ENCODE assay signal across 29 mouse cellular contexts in genomic region chr7:4948386-4948785, GRCm38 (mm10). TPM values are rescaled to one million over a fixed set of nuclear protein-coding genes. Genes with fewer than 3 reads are reported as not detected.
DNase-seq lines count a peak whose midpoint lies in the region; ATAC-seq and TF ChIP-seq lines count a peak whose summit lies in the region.
"Had no signal": no experiment of that assay in that cellular context is flagged by ENCODE, and none has a peak within 500 bp of the region (broad histone marks: within the 10 kb centered on the region; RNA-seq: fewer than 3 reads in every experiment).

No protein-coding gene starts in this region.

- ATAC-seq in megakaryocyte, adult 5-6 weeks (ENCODE audit: poor library complexity, severe bottlenecking), result peak; percentile 65
- ATAC-seq: forebrain, postnatal 0 days had no signal

- H3K9me3 ChIP-seq in midbrain, embryonic 10.5 days (replicated peaks), result no peaks in the 10 kb centered on the region
- H3K9me3 ChIP-seq: heart, embryonic 12.5 days; hindbrain, embryonic 13.5 days; kidney, embryonic 15.5 days; limb, embryonic 10.5 days; limb, embryonic 15.5 days; liver, embryonic 15.5 days; midbrain, embryonic 12.5 days; stomach, embryonic 15.5 days had no signal

- H3K27ac ChIP-seq in midbrain, embryonic 10.5 days (replicated peaks), result no peak overlapping the region
- no peak overlapping the region for H3K27ac ChIP-seq in cerebellum, adult 2 months (ENCODE audit: insufficient read depth, low read length)
- H3K27ac ChIP-seq: hindbrain, embryonic 13.5 days; kidney, embryonic 15.5 days; limb, embryonic 10.5 days; limb, embryonic 15.5 days; liver, embryonic 15.5 days; midbrain, embryonic 12.5 days; stomach, embryonic 15.5 days had no signal

- no peak overlapping the region for H3K4me3 ChIP-seq in midbrain, embryonic 10.5 days
- H3K4me3 ChIP-seq in cerebellum, adult 2 months (replicated peaks; ENCODE audit: insufficient read depth, low read depth, low read length), result no peak overlapping the region
- H3K4me3 ChIP-seq: erythroblast, embryonic 14.5 days; heart, adult 2 months; heart, embryonic 12.5 days; hindbrain, embryonic 13.5 days; kidney, embryonic 15.5 days; limb, embryonic 10.5 days; limb, embryonic 15.5 days; liver, embryonic 15.5 days; midbrain, embryonic 12.5 days; myocyte; stomach, embryonic 15.5 days had no signal

- no peak for TF ChIP-seq CTCF in cerebellum, adult 2 months (IDR thresholded peaks at IDR 0.05; ENCODE audit: borderline replicate concordance, insufficient read depth, low read depth, low read length)

- H3K4me1 ChIP-seq in midbrain, embryonic 10.5 days, result 0 out of 2 replicates have a peak, but pooled peaks cover 3% of the 10 kb centered on the region
- H3K4me1 ChIP-seq in cerebellum, adult 2 months (ENCODE audit: control insufficient read depth, insufficient read depth, low read length), result no peaks in the 10 kb centered on the region
- H3K4me1 ChIP-seq: midbrain, embryonic 12.5 days had no signal

- peak; percentile 22 for DNase-seq in thymus, postnatal 0 days (ENCODE audit: low spot score)
- no peak for DNase-seq in thymus, postnatal 36 days
- peak; percentile 69 for DNase-seq in T-cell, adult 2 months (ENCODE audit: low spot score)
- no peak for DNase-seq in midbrain, embryonic 10.5 days (ENCODE audit: low spot score)
- no peak for DNase-seq in left cerebral cortex, adult 11 months (ENCODE audit: low spot score)
- no peak for DNase-seq in cerebellum, adult 2 months
- DNase-seq: B cell, adult 2 months; cerebellum, adult 18-20 months; forebrain, postnatal 0 days; kidney, adult 18-20 months; kidney, postnatal 4 days; layer of hippocampus, postnatal 36 days; lung, embryonic 14.5 days; right cerebral cortex, postnatal 4 days; thymus, postnatal 14 days had no signal

- H3K36me3 ChIP-seq in midbrain, embryonic 10.5 days, result no peaks in the 10 kb centered on the region
- H3K36me3 ChIP-seq: heart, embryonic 12.5 days; hindbrain, embryonic 13.5 days; kidney, embryonic 15.5 days; limb, embryonic 10.5 days; limb, embryonic 15.5 days; liver, embryonic 15.5 days; midbrain, embryonic 12.5 days; stomach, embryonic 15.5 days had no signal

- WGBS in midbrain, embryonic 10.5 days, result 83% methylated on average over 6 of the region's 6 CpGs
- WGBS in cerebellum, adult 2 months, result 81% methylated on average over 6 of the region's 6 CpGs

- H3K27me3 ChIP-seq in midbrain, embryonic 10.5 days (ENCODE audit: low read depth, poor library complexity, severe bottlenecking), result no peaks in the 10 kb centered on the region
- no peaks in the 10 kb centered on the region for H3K27me3 ChIP-seq in cerebellum, adult 2 months (ENCODE audit: control insufficient read depth, insufficient read depth, low read length)
- H3K27me3 ChIP-seq: hindbrain, embryonic 13.5 days; kidney, embryonic 15.5 days; limb, embryonic 15.5 days; liver, embryonic 15.5 days; midbrain, embryonic 12.5 days; stomach, embryonic 15.5 days had no signal

- no peak for TF ChIP-seq POLR2A in cerebellum, adult 2 months (IDR thresholded peaks at IDR 0.05; ENCODE audit: borderline replicate concordance, insufficient read depth, low read length)

RNA-seq across cellular contexts. Expression of gene Sbk2, which starts 15.8 kb away (rescaled TPM):
- polyA plus RNA-seq in thymus, postnatal 0 days (2015; fragmentation: Nextera tagmentation; extraction: Ambion mirVana), result 0.09 and 0.21 TPM in 2 replicates
- total RNA-seq in megakaryocyte, adult 5-6 weeks (2015), result not detected in 2 replicates
- not detected in 2 replicates for total RNA-seq in megakaryocyte, adult 5-6 weeks (2017)
- 0.05 and 0.26 TPM in 2 replicates for polyA plus RNA-seq in midbrain, embryonic 10.5 days (2016; fragmentation: Nextera tagmentation; extraction: Ambion mirVana)
- polyA plus RNA-seq in cerebellum, adult 2 months (2012; rRNA removed), result 0.15 and 0.38 TPM in 2 replicates
- total RNA-seq: forebrain, postnatal 0 days; left cerebral cortex, postnatal 10 days had no signal
- polyA plus RNA-seq: erythroblast, embryonic 14.5 days; forebrain, embryonic 11.5 days; forebrain, postnatal 0 days; liver, embryonic 15.5 days had no signal

RNA-seq across cellular contexts. Expression of gene Sbk3, which starts 22.6 kb away (rescaled TPM):
- not detected in 2 replicates for polyA plus RNA-seq in thymus, postnatal 0 days (2015; fragmentation: Nextera tagmentation; extraction: Ambion mirVana)
- 0.09 TPM in 1 of 2 replicates, not detected in the other for total RNA-seq in megakaryocyte, adult 5-6 weeks (2015)
- total RNA-seq in megakaryocyte, adult 5-6 weeks (2017), result not detected in 2 replicates
- not detected in 2 replicates for polyA plus RNA-seq in midbrain, embryonic 10.5 days (2016; fragmentation: Nextera tagmentation; extraction: Ambion mirVana)
- polyA plus RNA-seq in cerebellum, adult 2 months (2012; rRNA removed), result 2.6 TPM in 2 replicates
- polyA plus RNA-seq: erythroblast, embryonic 14.5 days; kidney, embryonic 15.5 days; limb, embryonic 10.5 days; limb, embryonic 15.5 days; liver, embryonic 15.5 days; midbrain, embryonic 12.5 days; stomach, embryonic 15.5 days had no signal

RNA-seq across cellular contexts. Expression of gene Ssc5d, which starts 22.8 kb away (rescaled TPM):
- polyA plus RNA-seq in thymus, postnatal 0 days (2015; fragmentation: Nextera tagmentation; extraction: Ambion mirVana), result 0.07 and 0.19 TPM in 2 replicates
- total RNA-seq in megakaryocyte, adult 5-6 weeks (2015), result not detected in 2 replicates
- total RNA-seq in megakaryocyte, adult 5-6 weeks (2017), result 0.04 TPM in 1 of 2 replicates, not detected in the other
- 1.6 and 1.9 TPM in 2 replicates for polyA plus RNA-seq in midbrain, embryonic 10.5 days (2016; fragmentation: Nextera tagmentation; extraction: Ambion mirVana)
- polyA plus RNA-seq in cerebellum, adult 2 months (2012; rRNA removed), result 1.9 TPM in 2 replicates
- polyA plus RNA-seq: erythroblast, embryonic 14.5 days had no signal

RNA-seq across cellular contexts. Expression of gene Nat14, which starts 26.6 kb away (rescaled TPM):
- 0.22 and 0.60 TPM in 2 replicates for polyA plus RNA-seq in thymus, postnatal 0 days (2015; fragmentation: Nextera tagmentation; extraction: Ambion mirVana)
- 0.13 and 0.82 TPM in 2 replicates for total RNA-seq in megakaryocyte, adult 5-6 weeks (2015)
- 0.11 and 1.1 TPM in 2 replicates for total RNA-seq in megakaryocyte, adult 5-6 weeks (2017)
- 10.4 and 11.6 TPM in 2 replicates for polyA plus RNA-seq in midbrain, embryonic 10.5 days (2016; fragmentation: Nextera tagmentation; extraction: Ambion mirVana)
- polyA plus RNA-seq in cerebellum, adult 2 months (2012; rRNA removed), result 33.5 and 37.5 TPM in 2 replicates

RNA-seq across cellular contexts. Expression of gene Zfp628, which starts 33.4 kb away (rescaled TPM):
- polyA plus RNA-seq in thymus, postnatal 0 days (2015; fragmentation: Nextera tagmentation; extraction: Ambion mirVana), result 2.7 and 3.1 TPM in 2 replicates
- 6.7 and 7.3 TPM in 2 replicates for total RNA-seq in megakaryocyte, adult 5-6 weeks (2015)
- total RNA-seq in megakaryocyte, adult 5-6 weeks (2017), result 1.9 and 3.0 TPM in 2 replicates
- 4.3 and 4.7 TPM in 2 replicates for polyA plus RNA-seq in midbrain, embryonic 10.5 days (2016; fragmentation: Nextera tagmentation; extraction: Ambion mirVana)
- 9.8 and 10.4 TPM in 2 replicates for polyA plus RNA-seq in cerebellum, adult 2 months (2012; rRNA removed)

Comparison
In these comparisons a context has a peak if more than half of its experiments do, and no peak if none do; other contexts are left out.
1. DNase-seq: peak in thymus, postnatal 0 days (single experiment) and T-cell, adult 2 months (single experiment); none in thymus, postnatal 36 days (0 of 2), midbrain, embryonic 10.5 days (single experiment), left cerebral cortex, adult 11 months (single experiment) and cerebellum, adult 2 months (0 of 2).